Mouse (Mus musculus) bone marrow, adult 2 months (tissue): Measurements from ENCODE around the gene Slamf9. TPM values are rescaled to one million over a fixed set of nuclear protein-coding genes. Genes with fewer than 3 reads are reported as not detected.

Source experiments
- H3K27ac ChIP-seq: fragments of 200-500 bp; 2 replicates; pipeline ENCODE4 v1.5.1; 2012; ENCODE audit warnings: low read depth, mild to moderate bottlenecking, control low read depth, inconsistent platforms, low read length; ENCODE audit not compliant: control insufficient read depth, poor library complexity, insufficient read depth
- H3K4me1 ChIP-seq: fragments of 200-500 bp; 2 replicates; pipeline ENCODE4 v1.6.1; 2011; ENCODE audit warnings: low read length; ENCODE audit not compliant: control insufficient read depth, insufficient read depth
- H3K4me3 ChIP-seq: fragments of 200-500 bp; replicated peaks from 2 replicates; pipeline ENCODE3; 2011; ENCODE audit warnings: mild to moderate bottlenecking, low read depth, low read length, control low read depth; ENCODE audit not compliant: control insufficient read depth
- CTCF ChIP-seq: fragments of 200-500 bp; IDR thresholded peaks from 2 replicates; pipeline ENCODE4 v1.5.1; 2011; ENCODE audit warnings: low read length, control low read depth; ENCODE audit not compliant: control insufficient read depth, insufficient read depth
- POLR2A ChIP-seq: fragments of 200-500 bp; IDR thresholded peaks from 2 replicates; pipeline ENCODE4 v1.6.1; 2011; ENCODE audit warnings: low read depth, mild to moderate bottlenecking, control low read depth, low read length, borderline replicate concordance; ENCODE audit not compliant: control insufficient read depth
- WGBS: fragments of 180-500 bp; shearing (Covaris S2); methylation state at CpG from one replicate; pipeline ENCODE4 v1.1.7; 2018; 5-methylcytosine and 5-hydroxymethylcytosine counted together
- polyA plus RNA-seq: library from polyadenylated mRNA; stranded (reverse); fragments of >200 nt; gene quantifications from 2 replicates; pipeline ENCODE4 v1.2.4, GENCODE M21; 2011; ENCODE audit warnings: low replicate concordance; ENCODE audit not compliant: missing spikeins, insufficient read depth, insufficient read length

Gene Slamf9
- polyA plus RNA-seq, 1 experiment: 5.4 TPM

GRCm38 (mm10) chr1:172513525-172514212 is 38.5 kb downstream of the Slamf9 start:
- Histone ChIP-seq H3K4me1 (peaks cover 7% of the 10 kb centered on the region), H3K27ac (peak overlapping the region; percentile 78), H3K4me3 (peak overlapping the region; percentile 4)
- TF ChIP-seq CTCF: no peak
- no peak; the same call in 1 of the 2 replicates for TF ChIP-seq POLR2A
- WGBS: under 1% methylated on average over 17 of the region's 17 CpGs

DNA sequence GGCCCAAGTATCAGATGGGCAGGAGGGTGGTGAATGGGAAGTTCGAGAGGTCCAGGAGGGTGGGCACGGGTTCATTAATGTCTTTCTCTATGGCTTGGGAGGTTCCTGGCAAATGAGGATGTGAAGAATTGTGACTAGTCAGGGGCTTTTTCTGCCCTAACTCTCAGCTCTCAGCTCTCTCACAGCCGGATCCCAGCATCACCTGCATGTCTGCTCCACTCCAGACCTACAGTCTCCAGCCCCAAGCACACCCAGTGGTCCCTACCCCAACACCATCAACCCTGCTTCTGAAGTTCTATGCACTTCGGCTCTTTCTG is 39.0 kb downstream of the Slamf9 start:
- TF ChIP-seq CTCF (no peak), POLR2A (no peak)
- Histone ChIP-seq H3K27ac (peak overlapping the region; percentile 78), H3K4me3 (peak overlapping the region; percentile 2), H3K4me1 (peaks cover 7% of the 10 kb centered on the region)
- 4% methylated on average over 4 of the region's 4 CpGs for WGBS

- TF ChIP-seq CTCF (no peak), POLR2A (no peak)
- Histone ChIP-seq H3K4me1 (peaks cover 7% of the 10 kb centered on the region), H3K4me3 (no peak overlapping the region), H3K27ac (peak overlapping the region; percentile 78)
- WGBS: 25% methylated on average over 7 of the region's 7 CpGs
Observed at GRCm38 (mm10) chr1:172514551-172515268, 39.6 kb downstream of the Slamf9 start.

DNA sequence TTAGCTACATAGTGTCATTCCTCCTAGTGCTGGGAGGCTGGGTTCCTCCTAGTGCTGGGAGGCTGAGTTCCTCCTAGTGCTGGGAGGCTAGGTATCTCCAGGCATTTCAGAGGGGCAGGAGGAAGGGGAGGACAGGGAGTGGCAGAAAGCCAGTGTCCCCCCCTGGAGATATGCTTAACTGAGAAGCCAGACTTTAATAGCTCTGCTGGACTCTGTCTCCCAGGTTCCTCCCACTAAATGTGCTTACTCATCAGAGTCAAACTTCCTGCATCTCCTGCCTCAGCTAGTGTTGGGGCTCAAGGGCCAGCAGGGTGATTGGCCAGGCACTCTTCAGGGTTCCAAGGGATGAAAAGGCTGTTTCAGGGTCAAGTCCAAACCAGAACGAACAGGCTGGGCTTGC is 40.2 kb downstream of the Slamf9 start:
- WGBS: 39% methylated on average over 1 of the region's 1 CpGs
- peaks cover 7% of the 10 kb centered on the region for H3K4me1 ChIP-seq
- no peak for TF ChIP-seq POLR2A
- no peak for TF ChIP-seq CTCF
- peak overlapping the region; percentile 28; the same call in 1 of the 2 replicates for H3K27ac ChIP-seq
- H3K4me3 ChIP-seq: no peak overlapping the region

- Histone ChIP-seq H3K4me1 (peaks cover 9% of the 10 kb centered on the region), H3K27ac (no peak overlapping the region), H3K4me3 (no peak overlapping the region)
- peak; percentile 67 for TF ChIP-seq CTCF
- no peak for TF ChIP-seq POLR2A
- 70% methylated on average over 4 of the region's 4 CpGs for WGBS
Observed at GRCm38 (mm10) chr1:172518013-172518412, 42.9 kb downstream of the Slamf9 start.

- Histone ChIP-seq H3K27ac (no peak overlapping the region), H3K4me1 (peaks cover 7% of the 10 kb centered on the region; the same call in 1 of the 2 replicates), H3K4me3 (no peak overlapping the region)
- 65% methylated on average over 6 of the region's 6 CpGs for WGBS
- TF ChIP-seq POLR2A (no peak), CTCF (no peak)
Observed at GRCm38 (mm10) chr1:172519644-172520043, 44.5 kb downstream of the Slamf9 start.

DNA sequence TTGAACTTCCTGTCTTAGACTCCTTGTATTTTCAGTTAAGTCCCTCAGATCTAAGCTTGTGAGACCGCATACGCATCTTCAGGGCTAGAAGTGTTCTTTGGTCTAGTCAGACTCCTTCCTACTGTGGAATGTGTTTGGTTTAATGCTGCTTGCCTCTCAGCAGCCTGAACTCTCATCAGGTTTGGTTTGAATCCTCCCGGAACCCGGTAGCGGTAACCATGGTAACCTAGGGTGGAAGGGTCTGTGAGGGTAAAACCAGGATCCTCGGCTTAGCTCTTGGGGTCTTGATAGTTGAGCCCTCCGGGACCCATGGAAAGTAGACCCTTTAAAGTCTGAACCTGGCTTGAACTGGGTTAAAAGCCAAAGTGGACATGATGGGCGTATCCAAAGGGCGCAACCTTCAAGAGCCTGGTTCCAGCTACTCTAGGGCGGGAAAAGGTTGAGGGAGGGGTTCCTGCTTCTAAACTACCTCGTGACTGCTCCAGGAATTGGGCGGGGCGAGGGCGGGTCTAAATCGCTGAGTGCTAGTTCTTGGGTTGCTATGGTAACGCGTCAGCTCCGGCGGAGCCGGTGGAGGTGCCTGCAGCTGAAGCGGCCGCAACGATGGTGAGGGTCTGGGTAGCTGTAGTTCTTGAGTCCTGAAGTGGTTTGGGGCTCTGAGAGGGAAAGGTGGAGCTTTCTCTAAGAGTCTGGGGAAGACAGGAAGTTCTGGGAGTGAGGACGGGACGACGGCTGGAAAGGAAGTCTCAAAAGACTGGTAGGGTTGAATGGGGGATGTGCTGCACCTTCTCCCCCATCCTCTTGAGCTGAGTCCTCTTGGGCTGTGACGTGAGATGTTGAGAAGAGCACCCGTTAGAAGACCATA is 45.6 kb downstream of the Slamf9 start, which contains the start of gene Cfap45:
TSS of gene Cfap45 (plus strand) at position 226 of the 865 bp plus-strand sequence.
- no peak for TF ChIP-seq CTCF
- no peak for TF ChIP-seq POLR2A
- WGBS: 3% methylated on average over 28 of the region's 28 CpGs
- H3K27ac ChIP-seq: no peak within 1 kb of the TSS
- peaks cover 3% of the 10 kb centered on the region; the same call in 1 of the 2 replicates for H3K4me1 ChIP-seq
- H3K4me3 ChIP-seq: peak within 1 kb of the TSS; percentile 14

DNA sequence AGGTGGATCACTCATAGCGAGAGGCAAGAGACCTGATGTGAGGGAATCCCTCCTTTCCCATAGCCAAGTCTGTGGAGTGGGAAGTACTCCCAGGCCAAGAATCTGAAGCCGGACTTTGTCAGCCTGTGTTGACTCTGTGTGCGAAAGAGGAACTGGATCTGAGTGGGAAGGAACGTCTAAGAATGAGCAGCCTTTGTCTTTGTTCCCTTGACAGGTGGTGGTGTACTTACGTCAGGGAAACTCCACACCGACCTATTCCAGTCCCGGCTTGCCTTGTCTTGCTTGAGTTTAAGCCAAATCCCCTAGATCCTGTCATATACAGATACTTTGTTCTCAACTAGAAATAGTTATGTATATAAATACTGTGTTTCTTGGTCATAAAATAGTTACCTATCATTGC is 47.4 kb downstream of the Slamf9 start:
- Histone ChIP-seq H3K27ac (no peak overlapping the region), H3K4me3 (no peak overlapping the region), H3K4me1 (peaks cover 4% of the 10 kb centered on the region; the same call in 1 of the 2 replicates)
- 18% methylated on average over 7 of the region's 7 CpGs for WGBS
- TF ChIP-seq POLR2A: no peak
